Mouse (Mus musculus) intestine, postnatal 0 days (tissue): ENCODE data around the gene D10Jhu81e. TPM values are rescaled to one million over a fixed set of nuclear protein-coding genes. Genes with fewer than 3 reads are reported as not detected.

ENCODE experiments used
- ATAC-seq: fragments of 200-750 bp; cut with Nextera tagmentation; 2 replicates; pipeline ENCODE4 v1.8.0; 2017; ENCODE audit warnings: mild to moderate bottlenecking, moderate TSS enrichment, moderate library complexity
- H3K27ac ChIP-seq: fragments of 300-500 bp; sonication (generic); 2 replicates; pipeline ENCODE4 v1.5.1; 2014; ENCODE audit warnings: mild to moderate bottlenecking, low read depth, low read length, moderate library complexity
- H3K27me3 ChIP-seq: fragments of 300-500 bp; sonication (generic); replicated peaks from 2 replicates; pipeline ENCODE4 v1.6.1; 2014; ENCODE audit warnings: low read length, mixed read lengths; ENCODE audit not compliant: control insufficient read depth, insufficient read depth
- H3K36me3 ChIP-seq: fragments of 300-500 bp; sonication (generic); 2 replicates; pipeline ENCODE4 v1.6.1; 2014; ENCODE audit warnings: mild to moderate bottlenecking, moderate library complexity; ENCODE audit not compliant: control insufficient read depth, insufficient read depth
- H3K4me1 ChIP-seq: fragments of 300-500 bp; sonication (generic); replicated peaks from 2 replicates; pipeline ENCODE4 v1.6.1; 2014; ENCODE audit warnings: antibody characterized with exemption, low read length, mixed read lengths; ENCODE audit not compliant: control insufficient read depth, insufficient read depth
- H3K4me2 ChIP-seq: fragments of 300-500 bp; sonication (generic); replicated peaks from 2 replicates; pipeline ENCODE4 v1.6.1; 2014; ENCODE audit warnings: low read depth, mild to moderate bottlenecking, moderate library complexity
- H3K4me3 ChIP-seq: fragments of 300-500 bp; sonication (generic); 2 replicates; pipeline ENCODE4 v1.5.1; 2014; ENCODE audit warnings: low read depth, low read length
- H3K9ac ChIP-seq: fragments of 300-500 bp; sonication (generic); 2 replicates; pipeline ENCODE4 v1.6.1; 2014; ENCODE audit warnings: mild to moderate bottlenecking, low read depth, low read length
- H3K9me3 ChIP-seq: fragments of 300-500 bp; sonication (generic); 2 replicates; pipeline ENCODE4 v1.6.1; 2016; ENCODE audit warnings: mixed run types; ENCODE audit not compliant: control insufficient read depth
- CTCF ChIP-seq: sonication (generic); IDR thresholded peaks from 2 replicates; pipeline ENCODE4 v1.5.1; 2016; ENCODE audit warnings: low read depth, mild to moderate bottlenecking, control low read depth, antibody characterized with exemption, moderate library complexity
- WGBS: fragments of 180-500 bp; shearing (Covaris S2); extraction: QIAGEN DNeasy Blood & Tissue Kit; methylation state at CpG from one replicate; pipeline ENCODE4 v1.1.7; 2014; 5-methylcytosine and 5-hydroxymethylcytosine counted together
- polyA plus RNA-seq: library from polyadenylated mRNA; unstranded; fragments of >200 nt; fragmentation: Nextera tagmentation; extraction: Ambion mirVana; gene quantifications from 2 replicates; pipeline ENCODE4 v1.2.1, GENCODE M21; 2015

The D10Jhu81e gene
- polyA plus RNA-seq, 1 experiment from 2014 or later, result 21.9 TPM

GRCm38 (mm10) chr10:78165256-78166005 is 4.2 kb downstream of the D10Jhu81e start:
- WGBS, result 91% methylated on average over 21 of the region's 21 CpGs
- H3K27me3 ChIP-seq, result no peaks in the 10 kb centered on the region
- H3K36me3 ChIP-seq, result peaks cover 65% of the 10 kb centered on the region
- H3K9me3 ChIP-seq, result no peaks in the 10 kb centered on the region
- no peak overlapping the region for H3K4me3 ChIP-seq
- 0 out of 2 replicates have a peak, but pooled peaks cover 6% of the 10 kb centered on the region for H3K4me1 ChIP-seq
- H3K4me2 ChIP-seq, result no peak overlapping the region
- ATAC-seq, result no peak
- TF ChIP-seq CTCF, result no peak
- H3K27ac ChIP-seq, result no peak overlapping the region
- no peak overlapping the region for H3K9ac ChIP-seq

GRCm38 (mm10) chr10:78164786-78165185 is 4.8 kb downstream of the D10Jhu81e start:
- no peaks in the 10 kb centered on the region for H3K27me3 ChIP-seq
- peaks cover 68% of the 10 kb centered on the region for H3K36me3 ChIP-seq
- no peak overlapping the region for H3K4me3 ChIP-seq
- no peaks in the 10 kb centered on the region for H3K9me3 ChIP-seq
- no peak for ATAC-seq
- H3K4me1 ChIP-seq, result 0 out of 2 replicates have a peak, but pooled peaks cover 7% of the 10 kb centered on the region
- no peak overlapping the region for H3K4me2 ChIP-seq
- no peak for TF ChIP-seq CTCF
- H3K27ac ChIP-seq, result no peak overlapping the region
- no peak overlapping the region for H3K9ac ChIP-seq
- WGBS, result 93% methylated on average over 12 of the region's 12 CpGs

- Histone ChIP-seq H3K9me3 (no peaks in the 10 kb centered on the region), H3K4me3 (no peak overlapping the region), H3K27ac (no peak overlapping the region), H3K9ac (no peak overlapping the region), H3K4me2 (no peak overlapping the region), H3K36me3 (peaks cover 68% of the 10 kb centered on the region), H3K4me1 (0 out of 2 replicates have a peak, but pooled peaks cover 6% of the 10 kb centered on the region), H3K27me3 (no peaks in the 10 kb centered on the region)
- peak; percentile 89 for TF ChIP-seq CTCF
- WGBS, result 20% methylated on average over 4 of the region's 4 CpGs
- ATAC-seq, result 0 out of 2 replicates have a peak, but pooled peaks have one; percentile 18
Measured at GRCm38 (mm10) chr10:78163923-78164322, 5.7 kb downstream of the D10Jhu81e start.

- WGBS, result 95% methylated on average over 9 of the region's 9 CpGs
- Histone ChIP-seq H3K4me3 (no peak overlapping the region), H3K27ac (no peak overlapping the region), H3K4me2 (no peak overlapping the region), H3K36me3 (peaks cover 68% of the 10 kb centered on the region), H3K27me3 (no peaks in the 10 kb centered on the region), H3K9me3 (no peaks in the 10 kb centered on the region), H3K9ac (no peak overlapping the region), H3K4me1 (0 out of 2 replicates have a peak, but pooled peaks cover 3% of the 10 kb centered on the region)
- ATAC-seq, result no peak
- TF ChIP-seq CTCF, result no peak
Measured at GRCm38 (mm10) chr10:78163241-78163640, 6.3 kb downstream of the D10Jhu81e start.

GRCm38 (mm10) chr10:78162646-78163045 is 6.9 kb downstream of the D10Jhu81e start:
- no peak overlapping the region for H3K27ac ChIP-seq
- ATAC-seq, result no peak
- H3K9me3 ChIP-seq, result no peaks in the 10 kb centered on the region
- H3K9ac ChIP-seq, result no peak overlapping the region
- no peak overlapping the region for H3K4me2 ChIP-seq
- H3K4me1 ChIP-seq, result 0 out of 2 replicates have a peak, but pooled peaks cover 3% of the 10 kb centered on the region
- WGBS, result 96% methylated on average over 12 of the region's 12 CpGs
- TF ChIP-seq CTCF, result no peak
- H3K27me3 ChIP-seq, result no peaks in the 10 kb centered on the region
- H3K36me3 ChIP-seq, result peaks cover 67% of the 10 kb centered on the region
- H3K4me3 ChIP-seq, result no peak overlapping the region

GRCm38 (mm10) chr10:78161096-78161495 is 8.5 kb downstream of the D10Jhu81e start:
- ATAC-seq, result no peak
- Histone ChIP-seq H3K4me1 (0 out of 2 replicates have a peak, but pooled peaks cover 3% of the 10 kb centered on the region), H3K4me3 (no peak overlapping the region), H3K27me3 (no peaks in the 10 kb centered on the region), H3K27ac (no peak overlapping the region), H3K9ac (no peak overlapping the region), H3K4me2 (no peak overlapping the region), H3K36me3 (peaks cover 52% of the 10 kb centered on the region), H3K9me3 (no peaks in the 10 kb centered on the region)
- WGBS, result 82% methylated on average over 8 of the region's 8 CpGs
- no peak for TF ChIP-seq CTCF
